Mouse (Mus musculus) liver, postnatal 0 days (tissue): ENCODE measurements around the gene Tnfaip8l1. TPM values are rescaled to one million over a fixed set of nuclear protein-coding genes. Genes with fewer than 3 reads are reported as not detected.
A peak's percentile ranks its signal among the peaks of the same experiment; 100 is the strongest.

Experiments
- ATAC-seq: fragments of 200-750 bp; cut with Nextera tagmentation; 2 replicates; pipeline ENCODE4 v1.8.0; 2017; ENCODE audit warnings: mild to moderate bottlenecking, moderate library complexity
- DNase-seq: peaks from one replicate; pipeline ENCODE4 v3.0.0-alpha.2; 2016
- H3K27ac ChIP-seq: fragments of 300-500 bp; sonication (generic); 2 replicates; pipeline ENCODE4 v1.5.1; 2014; ENCODE audit warnings: antibody characterized with exemption, moderate library complexity, mild to moderate bottlenecking, low read depth
- H3K27me3 ChIP-seq: fragments of 300-500 bp; sonication (generic); 2 replicates; pipeline ENCODE4 v1.6.1; 2014; ENCODE audit warnings: low read length, control low read depth, mixed read lengths; ENCODE audit not compliant: insufficient read depth
- H3K36me3 ChIP-seq: fragments of 300-500 bp; sonication (generic); replicated peaks from 2 replicates; pipeline ENCODE4 v1.6.1; 2014; ENCODE audit warnings: mild to moderate bottlenecking, control low read depth, low read length, moderate library complexity, mixed read lengths; ENCODE audit not compliant: insufficient read depth
- H3K4me1 ChIP-seq: fragments of 300-500 bp; sonication (generic); 2 replicates; pipeline ENCODE4 v1.6.1; 2014; ENCODE audit warnings: antibody characterized with exemption, mild to moderate bottlenecking, control low read depth; ENCODE audit not compliant: insufficient read depth
- H3K4me2 ChIP-seq: fragments of 300-500 bp; sonication (generic); 2 replicates; pipeline ENCODE4 v1.6.1; 2014; ENCODE audit warnings: low read depth, mild to moderate bottlenecking, low read length, moderate library complexity, mixed read lengths
- H3K4me3 ChIP-seq: fragments of 300-500 bp; sonication (generic); 2 replicates; pipeline ENCODE4 v1.5.1; 2014; ENCODE audit warnings: low read depth, low read length
- H3K9ac ChIP-seq: fragments of 300-500 bp; sonication (generic); replicated peaks from 2 replicates; pipeline ENCODE4 v1.6.1; 2014; ENCODE audit warnings: mild to moderate bottlenecking, moderate library complexity
- H3K9me3 ChIP-seq: fragments of 300-500 bp; sonication (generic); 2 replicates; pipeline ENCODE4 v1.6.1; 2016; ENCODE audit warnings: mild to moderate bottlenecking, control low read depth, low read length, mixed read lengths
- CTCF ChIP-seq: sonication (generic); IDR thresholded peaks from 2 replicates; pipeline ENCODE4 v1.5.1; 2016; ENCODE audit warnings: antibody characterized with exemption, low read depth
- EP300 ChIP-seq: IDR thresholded peaks from 2 replicates; pipeline ENCODE4 v1.6.1; 2016; ENCODE audit warnings: antibody characterized with exemption, low read depth, mild to moderate bottlenecking
- WGBS: fragments of 180-500 bp; shearing (Covaris S2); extraction: QIAGEN DNeasy Blood & Tissue Kit; methylation state at CpG from one replicate; pipeline ENCODE4 v1.1.7; 2014; ENCODE audit not compliant: insufficient replicate concordance; 5-methylcytosine and 5-hydroxymethylcytosine counted together
- polyA plus RNA-seq: library from polyadenylated mRNA; unstranded; fragments of >200 nt; fragmentation: Nextera tagmentation; extraction: Ambion mirVana; gene quantifications from 2 replicates; pipeline ENCODE4 v1.2.1, GENCODE M21; 2015

The Tnfaip8l1 gene
- polyA plus RNA-seq, 1 experiment from 2014 or later: 3.3 TPM

- 2% methylated on average over 63 of the region's 79 CpGs for WGBS
- Histone ChIP-seq H3K9ac (peak within 1 kb of the TSS; percentile 21; the same call in 1 of the 2 replicates), H3K4me2 (peak within 1 kb of the TSS; percentile 88), H3K27me3 (peaks cover 58% of the 10 kb centered on the region), H3K4me1 (peaks cover 22% of the 10 kb centered on the region), H3K4me3 (peak within 1 kb of the TSS; percentile 49), H3K36me3 (no peaks in the 10 kb centered on the region), H3K9me3 (no peaks in the 10 kb centered on the region), H3K27ac (no peak within 1 kb of the TSS)
- TF ChIP-seq CTCF: no peak
- no peak for TF ChIP-seq EP300
- peak; percentile 40 for ATAC-seq
- DNase-seq: peak; percentile 60
These were observed 22.2 kb upstream of the Tnfaip8l1 start, which contains the start of gene Sema6b for GRCm38 (mm10) chr17:56139858-56140595. Gene Sema6b (minus strand): TSS chr17:56140343.

DNA sequence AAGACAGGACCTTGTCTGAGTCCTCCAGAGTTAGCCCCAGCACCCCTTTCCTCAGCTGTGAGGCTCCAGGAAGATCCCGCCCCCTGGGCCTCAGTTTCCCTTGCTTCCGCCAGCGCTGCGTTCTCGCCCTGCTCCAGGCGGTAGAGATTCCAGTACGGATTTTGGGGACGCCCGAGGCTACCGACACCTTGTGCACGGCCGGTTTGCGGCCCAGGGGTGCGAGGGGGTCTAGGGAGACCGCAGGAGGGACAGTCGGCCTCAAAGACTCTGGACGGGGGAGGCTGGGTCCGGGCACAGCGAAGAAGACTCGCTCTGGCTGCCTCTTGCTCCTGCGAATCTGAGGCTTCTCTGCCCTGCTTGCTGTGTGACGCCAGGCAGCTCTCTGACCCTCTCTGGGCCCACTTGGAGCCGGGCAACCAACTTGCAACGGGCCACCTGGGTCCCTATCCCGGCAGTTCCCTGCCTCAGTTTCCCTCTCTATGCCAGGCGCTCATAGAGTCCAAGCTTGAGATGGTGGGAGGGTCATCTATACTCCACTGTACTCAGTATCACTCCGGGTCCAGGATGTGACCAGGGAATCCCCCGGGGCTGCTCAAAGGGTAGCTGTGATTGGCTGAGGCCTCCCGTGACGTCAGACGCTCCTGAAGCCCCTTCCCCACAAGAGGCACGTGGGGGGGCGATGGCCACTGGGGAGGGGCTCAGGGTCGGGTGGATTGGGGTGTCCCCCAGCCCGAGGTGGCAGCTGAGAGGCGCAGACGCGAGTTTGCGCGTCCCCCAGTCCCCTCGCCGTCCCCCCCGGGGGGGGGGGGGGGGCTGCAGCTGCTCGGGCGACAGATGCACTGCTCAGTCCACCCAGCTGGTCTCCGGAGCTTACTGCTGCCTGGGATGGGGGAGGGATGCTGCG, 20.3 kb upstream of the Tnfaip8l1 start:
- peaks cover 63% of the 10 kb centered on the region for H3K27me3 ChIP-seq
- no peak overlapping the region for H3K27ac ChIP-seq
- DNase-seq (no peak), ATAC-seq (no peak)
- no peaks in the 10 kb centered on the region for H3K9me3 ChIP-seq
- H3K4me2 ChIP-seq: peak overlapping the region; percentile 58
- no peak overlapping the region for H3K9ac ChIP-seq
- TF ChIP-seq CTCF: no peak
- no peak for TF ChIP-seq EP300
- 3% methylated on average over 41 of the region's 47 CpGs for WGBS
- 0 out of 2 replicates have a peak overlapping the region, but pooled peaks have one; percentile 10 for H3K4me3 ChIP-seq
- H3K4me1 ChIP-seq: peaks cover 21% of the 10 kb centered on the region
- H3K36me3 ChIP-seq: no peaks in the 10 kb centered on the region

DNA sequence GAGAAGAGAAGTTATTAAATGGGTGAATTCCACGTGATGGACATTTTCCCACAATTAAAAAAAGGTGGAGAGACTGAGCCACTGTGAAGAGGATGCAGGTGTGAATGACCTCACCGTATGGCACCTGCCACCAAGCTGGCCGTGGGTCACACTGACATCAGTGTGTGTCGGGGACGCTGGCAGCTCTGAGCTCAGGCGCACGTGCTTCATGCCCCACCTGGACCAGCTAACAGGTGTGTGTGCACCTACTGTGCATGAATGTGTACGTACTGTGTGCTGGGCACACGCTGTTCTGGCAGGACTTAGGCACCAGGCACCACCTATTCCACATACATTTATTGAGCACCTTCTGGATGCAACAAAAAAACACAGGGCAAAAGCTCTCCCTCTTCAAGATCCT, 17.7 kb upstream of the Tnfaip8l1 start:
- TF ChIP-seq EP300 (no peak), CTCF (no peak)
- Histone ChIP-seq H3K27ac (no peak overlapping the region), H3K27me3 (peaks cover 70% of the 10 kb centered on the region), H3K4me2 (no peak overlapping the region), H3K9me3 (no peaks in the 10 kb centered on the region), H3K4me3 (no peak overlapping the region), H3K36me3 (no peaks in the 10 kb centered on the region), H3K9ac (no peak overlapping the region), H3K4me1 (peaks cover 23% of the 10 kb centered on the region)
- no peak for ATAC-seq
- WGBS: 65% methylated on average over 9 of the region's 9 CpGs
- no peak for DNase-seq

- H3K27me3 ChIP-seq: peaks cover 62% of the 10 kb centered on the region
- H3K36me3 ChIP-seq: no peaks in the 10 kb centered on the region
- H3K27ac ChIP-seq: no peak overlapping the region
- WGBS: 41% methylated on average over 9 of the region's 9 CpGs
- no peak overlapping the region for H3K4me2 ChIP-seq
- peaks cover 15% of the 10 kb centered on the region for H3K4me1 ChIP-seq
- no peak for TF ChIP-seq EP300
- H3K9ac ChIP-seq: no peak overlapping the region
- no peak overlapping the region for H3K4me3 ChIP-seq
- H3K9me3 ChIP-seq: no peaks in the 10 kb centered on the region
- DNase-seq: no peak
- ATAC-seq: no peak
These were observed 16.1 kb upstream of the Tnfaip8l1 start for GRCm38 (mm10) chr17:56146131-56146530.

- Histone ChIP-seq H3K4me1 (peaks cover 4% of the 10 kb centered on the region; the same call in 1 of the 2 replicates), H3K4me2 (no peak overlapping the region), H3K27ac (no peak overlapping the region), H3K9me3 (no peaks in the 10 kb centered on the region), H3K9ac (no peak overlapping the region), H3K27me3 (peaks cover 49% of the 10 kb centered on the region), H3K4me3 (no peak overlapping the region), H3K36me3 (no peaks in the 10 kb centered on the region)
- ATAC-seq (no peak; the same call in 1 of the 2 replicates), DNase-seq (no peak)
- 52% methylated on average over 12 of the region's 12 CpGs for WGBS
- TF ChIP-seq CTCF (no peak), EP300 (no peak)
These were observed 14.9 kb upstream of the Tnfaip8l1 start for GRCm38 (mm10) chr17:56147420-56147819.

GRCm38 (mm10) chr17:56148280-56148679, 14.0 kb upstream of the Tnfaip8l1 start:
- H3K36me3 ChIP-seq: no peaks in the 10 kb centered on the region
- no peak for TF ChIP-seq CTCF
- no peak for TF ChIP-seq EP300
- H3K4me3 ChIP-seq: no peak overlapping the region
- H3K27me3 ChIP-seq: peaks cover 42% of the 10 kb centered on the region
- H3K27ac ChIP-seq: no peak overlapping the region
- DNase-seq: no peak
- H3K4me1 ChIP-seq: peaks cover 4% of the 10 kb centered on the region; the same call in 1 of the 2 replicates
- H3K4me2 ChIP-seq: no peak overlapping the region
- ATAC-seq: no peak
- H3K9ac ChIP-seq: no peak overlapping the region
- WGBS: 26% methylated on average over 9 of the region's 9 CpGs
- H3K9me3 ChIP-seq: no peaks in the 10 kb centered on the region
